Mouse (Mus musculus): ENCODE results near the gene Qsox1.

DNA sequence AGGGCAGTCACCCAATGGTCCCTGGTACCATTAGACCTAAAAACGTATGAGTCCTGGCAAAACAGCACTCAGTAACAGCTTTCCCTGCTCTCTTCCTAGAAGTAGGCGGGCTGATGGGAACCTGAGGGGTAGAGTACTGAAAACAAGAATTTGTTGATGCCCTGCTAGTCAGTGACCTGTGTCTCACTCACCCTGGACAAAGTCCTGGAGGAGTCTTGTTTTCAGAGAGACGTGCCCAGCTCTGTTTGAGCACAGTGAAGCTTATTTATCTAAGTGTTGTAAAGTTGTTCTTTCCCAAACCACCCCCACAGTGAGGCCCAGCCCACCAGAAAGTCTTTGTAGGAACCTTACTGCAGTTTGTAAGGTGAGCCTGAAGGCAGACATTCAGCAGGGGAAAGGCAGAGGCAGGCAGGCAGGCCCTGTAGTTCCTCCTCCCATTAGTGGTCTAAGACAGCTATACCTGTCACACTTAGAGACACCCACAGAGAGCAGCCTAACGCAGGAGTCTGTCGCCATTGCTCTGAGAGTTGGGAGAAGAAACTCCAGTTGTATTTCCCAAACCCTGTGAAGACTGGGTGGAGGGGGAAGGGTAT is 14.2 kb upstream of the Qsox1 start:
- no peak for TF ChIP-seq POLR2A (IDR thresholded peaks at IDR 0.05; ENCODE audit: low read depth, low read length)
- TF ChIP-seq CTCF (IDR thresholded peaks at IDR 0.05; ENCODE audit: extremely low read depth, insufficient read depth, insufficient read length, insufficient replicate concordance) = no peak
